Mouse (Mus musculus): ENCODE measurements around the gene 1700023F06Rik. TPM values are rescaled to one million over a fixed set of nuclear protein-coding genes. Genes with fewer than 3 reads are reported as not detected.

Gene 1700023F06Rik
- polyA plus RNA-seq, 1 experiment from 2014 or later = 0.56 TPM

- DNase-seq (ENCODE audit: low spot score) = peak; percentile 54
Measured at GRCm38 (mm10) chr11:103184891-103185290, 23.5 kb downstream of the 1700023F06Rik start.

DNA sequence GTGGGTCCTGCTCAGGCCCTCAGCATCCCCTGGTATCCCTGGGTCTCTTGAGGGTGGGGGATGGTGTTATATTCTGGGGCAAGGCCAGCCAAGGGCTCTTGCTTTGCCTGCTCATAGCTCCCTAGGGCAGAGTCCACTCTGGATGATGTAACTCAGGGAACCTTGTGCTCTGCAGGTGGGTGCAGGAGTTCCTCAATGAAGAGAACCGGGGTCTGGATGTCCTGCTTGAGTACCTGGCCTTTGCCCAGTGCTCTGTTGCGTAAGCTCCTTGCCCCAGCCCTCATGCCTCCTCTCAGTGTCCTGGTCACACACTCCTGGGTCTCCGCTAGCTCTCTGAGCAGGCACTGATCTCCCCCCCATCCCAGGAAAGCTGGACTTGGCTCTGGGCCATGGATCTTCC is 26.4 kb downstream of the 1700023F06Rik start:
- DNase-seq (ENCODE audit: low spot score) = no peak

- DNase-seq (ENCODE audit: low spot score) = no peak
Measured at GRCm38 (mm10) chr11:103181349-103181748, 27.0 kb downstream of the 1700023F06Rik start.

DNA sequence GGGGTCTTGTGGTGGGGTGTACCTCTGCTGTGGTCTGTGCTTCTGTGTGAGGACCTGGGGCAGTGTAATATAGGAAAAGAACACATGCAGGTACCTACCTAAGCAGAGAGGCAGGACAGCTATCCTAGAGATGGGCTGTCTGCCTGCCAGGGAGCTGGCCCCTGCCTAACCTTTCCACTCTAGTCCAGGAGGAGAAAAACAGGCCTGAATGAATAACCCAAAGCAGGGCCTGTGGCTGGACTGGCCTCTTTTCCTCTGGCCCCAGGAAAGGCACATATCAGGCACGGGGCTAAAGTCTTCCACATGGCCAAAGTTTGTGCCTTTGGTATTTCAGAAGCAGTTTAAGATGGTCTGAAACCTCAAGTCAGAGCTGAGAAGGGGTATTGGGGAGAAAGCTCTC is 27.9 kb downstream of the 1700023F06Rik start:
- no peak for DNase-seq (ENCODE audit: low spot score)

DNA sequence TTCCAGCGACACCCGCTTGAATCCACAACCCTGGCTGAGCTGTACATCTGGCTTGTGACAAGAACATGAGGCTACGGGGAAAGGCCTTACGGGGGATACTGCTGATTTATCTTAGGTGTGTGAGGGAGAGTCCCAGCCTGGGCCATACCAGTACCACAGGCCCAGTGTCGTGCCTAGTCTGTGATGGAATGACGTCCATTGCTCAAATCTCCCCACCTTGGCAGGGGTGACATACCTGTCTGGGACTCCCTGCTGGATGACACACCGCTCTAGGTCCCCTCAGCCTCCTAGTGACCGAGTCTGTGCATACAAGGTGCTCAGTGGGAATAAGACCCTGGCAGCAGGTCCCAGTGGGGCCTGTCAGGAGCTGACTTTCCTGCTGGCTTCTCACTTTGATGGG is 29.6 kb downstream of the 1700023F06Rik start:
- DNase-seq (ENCODE audit: low spot score) = no peak

DNA sequence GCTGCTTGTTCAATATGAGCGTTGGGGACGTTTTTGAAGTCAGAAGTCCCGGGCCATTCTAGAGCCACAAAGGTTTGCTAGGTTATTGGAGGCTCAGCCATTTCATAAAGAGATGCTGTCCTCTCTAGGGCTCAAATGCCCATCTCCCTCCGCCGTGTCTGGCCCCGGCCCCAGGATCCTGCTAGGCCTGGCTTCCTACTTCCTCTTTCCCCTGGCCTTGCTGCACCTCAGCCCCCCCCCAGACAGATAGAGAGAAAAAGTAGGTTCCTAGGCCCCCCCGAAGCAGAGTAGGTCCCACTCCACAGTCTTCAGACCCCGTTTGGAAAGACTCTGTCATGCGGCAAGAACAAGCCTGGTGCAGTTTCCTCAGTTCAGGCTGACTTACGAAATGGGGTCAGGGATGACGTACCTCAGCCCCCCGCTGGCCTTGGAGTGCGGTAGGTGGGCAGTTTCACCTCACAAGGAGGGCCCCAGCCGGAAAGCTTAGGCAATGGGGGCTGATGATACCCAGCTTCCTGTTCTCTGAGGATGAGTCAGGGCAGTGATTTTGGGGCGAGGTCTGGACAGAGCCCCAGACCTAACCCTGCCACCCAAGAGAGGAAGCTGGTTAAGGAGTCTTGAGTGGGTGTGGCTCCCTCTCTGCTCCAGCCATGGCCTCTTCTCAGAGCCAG is 30.4 kb downstream of the 1700023F06Rik start:
- no peak for DNase-seq (ENCODE audit: low spot score)

GRCm38 (mm10) chr11:103177216-103177615 is 31.1 kb downstream of the 1700023F06Rik start:
- DNase-seq (ENCODE audit: low spot score) = no peak

DNA sequence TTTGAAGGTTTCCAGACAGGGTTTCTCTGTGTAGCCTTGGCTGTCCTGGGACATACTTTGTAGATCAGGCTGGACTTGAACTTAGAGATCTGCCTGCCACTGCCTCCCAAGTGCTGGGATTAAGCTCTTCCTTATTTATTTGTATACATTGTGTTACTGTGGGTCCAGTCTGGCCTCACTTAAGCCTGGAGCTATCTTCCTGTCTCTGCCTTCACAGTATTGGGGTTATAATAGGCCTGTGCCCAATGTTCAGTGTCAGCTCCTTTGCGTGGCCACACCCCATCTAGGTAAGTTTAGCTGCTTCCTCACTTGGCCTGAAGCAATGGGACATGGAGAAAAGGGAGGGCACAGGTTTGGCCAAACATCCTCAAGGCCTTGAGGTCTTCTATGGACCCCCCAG is 31.8 kb downstream of the 1700023F06Rik start:
- DNase-seq (ENCODE audit: low spot score) = no peak

- DNase-seq (ENCODE audit: low spot score) = no peak
Measured at GRCm38 (mm10) chr11:103175688-103176442, 32.5 kb downstream of the 1700023F06Rik start.

GRCm38 (mm10) chr11:103174891-103175391 is 33.4 kb downstream of the 1700023F06Rik start:
- peak; percentile 97 for DNase-seq (ENCODE audit: low spot score)

- no peak for DNase-seq (ENCODE audit: low spot score)
Measured at GRCm38 (mm10) chr11:103174411-103174832, 33.9 kb downstream of the 1700023F06Rik start.

DNA sequence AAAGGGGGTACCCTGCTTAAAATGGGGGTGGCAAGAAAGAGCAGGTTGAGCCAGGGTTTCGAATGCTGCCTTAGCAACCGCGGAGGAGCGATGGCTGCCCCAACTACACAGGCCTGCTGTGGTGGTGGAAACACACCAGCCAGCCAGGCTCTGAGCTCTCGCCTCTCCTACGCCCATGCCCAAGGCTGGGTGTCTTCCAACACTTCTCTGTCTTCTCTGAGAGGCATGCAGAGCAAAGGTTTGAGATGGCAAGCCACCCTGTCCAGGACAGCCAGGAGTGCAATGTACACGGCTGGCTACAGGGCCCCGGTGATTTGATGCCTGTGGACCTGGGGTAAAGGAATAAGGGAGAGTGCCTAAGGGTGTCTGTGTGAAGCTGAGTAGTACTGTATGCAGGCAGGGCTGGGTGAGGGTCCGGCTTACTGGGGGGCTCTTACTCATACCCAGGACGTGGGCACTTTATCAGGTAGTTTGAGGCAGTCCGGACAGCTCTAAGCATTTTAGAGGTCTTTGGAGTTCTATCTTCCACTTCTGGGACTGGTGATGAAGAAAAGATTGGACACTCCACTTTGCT is 34.5 kb downstream of the 1700023F06Rik start:
- no peak for DNase-seq (ENCODE audit: low spot score)

DNA sequence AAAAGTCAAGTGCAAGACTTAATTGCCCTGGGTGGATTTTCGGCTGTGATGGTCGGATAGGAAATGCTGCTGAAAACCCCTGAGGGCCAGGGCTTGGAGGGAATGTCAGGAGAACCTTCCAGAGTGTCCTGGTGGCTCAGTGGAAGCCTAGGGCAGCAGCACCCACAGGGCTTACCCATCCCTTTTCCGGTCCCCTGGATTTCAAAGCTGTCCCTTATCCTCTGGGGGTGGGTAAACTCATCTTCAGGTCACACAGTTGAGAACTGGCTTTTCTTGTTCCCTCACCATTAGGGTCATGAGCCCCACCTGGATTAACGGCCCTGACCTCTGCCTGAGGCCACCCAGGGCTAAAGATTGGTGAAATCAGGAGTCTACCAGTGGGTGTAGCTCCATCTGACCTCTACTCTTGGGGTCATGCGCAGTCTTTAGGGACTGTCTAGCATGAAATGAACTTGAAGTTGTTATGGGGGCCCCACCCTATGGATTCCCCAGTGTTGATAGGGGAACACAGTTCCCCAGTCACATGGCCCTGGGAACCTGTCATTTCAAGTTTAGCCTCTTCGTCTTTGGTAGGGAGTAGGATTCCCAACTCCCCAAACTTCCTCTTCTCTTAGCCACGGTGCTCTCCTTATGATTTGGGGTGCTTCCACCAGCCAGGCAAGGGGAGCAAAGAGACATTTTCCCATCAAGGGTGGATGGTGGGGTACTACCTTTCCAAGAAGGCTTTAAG is 35.2 kb downstream of the 1700023F06Rik start:
- no peak for DNase-seq (ENCODE audit: low spot score)

GRCm38 (mm10) chr11:103172392-103173040 is 35.8 kb downstream of the 1700023F06Rik start:
- no peak for DNase-seq (ENCODE audit: low spot score)

DNA sequence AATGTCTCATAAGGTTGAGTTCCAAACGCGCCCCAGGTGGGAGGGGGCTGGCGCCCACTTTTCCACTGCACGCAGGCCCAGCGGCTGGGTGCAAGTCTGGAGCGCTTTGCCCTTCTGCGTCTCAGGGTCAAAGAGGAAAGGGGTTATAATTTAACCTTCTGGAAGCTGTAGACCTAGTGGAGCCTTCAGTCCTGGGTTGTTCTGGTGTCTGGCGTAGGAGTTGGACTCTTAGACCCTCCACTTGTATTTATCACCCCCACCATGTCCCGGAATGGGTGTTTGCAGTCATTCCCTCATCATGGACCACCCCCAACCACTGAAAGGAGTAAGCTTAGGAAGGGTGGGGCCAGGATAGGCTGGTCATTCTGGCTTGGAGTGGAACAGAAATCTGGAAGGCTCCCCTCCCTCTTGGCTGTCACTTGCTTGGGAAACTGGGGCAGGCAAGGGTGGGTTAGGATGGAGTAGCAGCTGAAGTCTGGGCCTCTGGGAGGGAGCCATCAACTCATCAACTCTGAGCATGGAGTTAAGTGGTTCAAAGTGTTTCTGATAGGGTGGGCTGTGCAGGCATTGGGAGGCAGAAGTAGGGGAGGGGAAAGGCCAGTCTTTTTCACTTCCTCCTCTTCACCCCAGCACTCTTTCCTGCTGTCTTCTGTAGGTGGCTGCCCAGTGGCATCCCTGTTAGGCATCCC is 36.5 kb downstream of the 1700023F06Rik start:
- no peak for DNase-seq (ENCODE audit: low spot score)

DNA sequence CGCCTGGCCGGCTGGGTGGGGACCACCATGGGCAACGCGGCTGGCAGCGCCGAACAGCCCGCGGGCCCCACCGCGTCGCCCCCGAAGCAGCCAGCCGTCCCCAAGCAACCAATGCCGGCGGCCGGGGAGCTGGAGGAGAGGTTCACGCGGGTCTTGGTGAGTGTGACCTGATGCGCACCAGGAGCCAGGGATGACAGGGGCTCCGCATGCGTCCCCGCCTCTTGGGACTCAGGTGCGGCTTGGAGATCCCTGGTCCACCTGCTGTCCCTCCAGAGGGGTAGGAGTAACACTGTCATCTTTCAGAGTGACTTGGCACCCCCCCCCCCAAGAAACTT is 37.1 kb downstream of the 1700023F06Rik start:
- no peak for DNase-seq (ENCODE audit: low spot score)

DNA sequence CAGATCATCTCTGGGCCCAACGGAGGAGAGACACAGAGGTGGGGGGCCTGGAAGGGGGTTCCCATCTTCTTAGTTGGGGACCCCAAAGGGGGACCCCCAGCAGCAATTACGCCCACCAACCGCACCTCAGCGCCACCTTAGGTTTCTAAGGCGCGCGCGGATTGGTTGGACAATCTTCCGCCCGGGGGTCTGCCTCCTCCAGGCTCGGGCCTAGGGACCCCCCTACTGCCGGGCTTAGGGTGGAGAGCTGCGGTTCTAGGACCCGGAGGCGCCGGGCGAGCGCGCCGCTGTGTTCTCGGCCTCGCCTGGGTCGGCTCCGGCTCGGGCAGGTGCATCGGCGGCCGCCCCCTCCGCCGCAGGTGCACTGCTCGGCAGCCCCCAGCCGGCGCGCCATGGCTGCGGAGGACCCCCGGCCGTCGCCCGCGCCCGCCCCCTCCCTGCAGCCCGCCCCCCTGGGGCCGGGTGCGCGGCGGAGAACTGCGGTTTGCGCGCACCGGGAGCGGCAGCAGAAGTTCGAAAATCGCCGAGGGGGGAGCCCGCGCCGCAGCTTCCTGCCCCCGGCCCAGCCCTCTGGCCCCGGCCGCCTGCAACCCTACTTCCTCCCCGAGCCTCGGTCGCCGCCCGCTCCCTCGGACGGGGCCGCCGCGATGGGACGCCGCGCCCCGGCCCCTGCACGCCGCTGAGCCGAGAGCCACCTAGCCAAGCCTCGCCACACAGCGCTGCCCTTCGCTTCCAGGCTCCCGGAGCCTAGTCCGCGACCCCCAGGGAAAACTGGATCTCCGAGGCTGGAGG is 37.7 kb downstream of the 1700023F06Rik start, which contains the start of gene Fmnl1:
TSS of gene Fmnl1 (plus strand) at position 614 of the 792 bp plus-strand sequence.
- peak; percentile 84 for DNase-seq (ENCODE audit: low spot score)

GRCm38 (mm10) chr11:103170111-103170493 is 38.3 kb downstream of the 1700023F06Rik start:
- peak; percentile 70 for DNase-seq (ENCODE audit: low spot score)

GRCm38 (mm10) chr11:103169664-103170063 is 38.7 kb downstream of the 1700023F06Rik start:
- DNase-seq (ENCODE audit: low spot score) = no peak
